Mouse (Mus musculus): ENCODE measurements around the gene Syt12. TPM values are rescaled to one million over a fixed set of nuclear protein-coding genes. Genes with fewer than 3 reads are reported as not detected.

Syt12 gene
- total RNA-seq, 2 experiments from 2014 or later, result 28.5 to 30.3 TPM

DNA sequence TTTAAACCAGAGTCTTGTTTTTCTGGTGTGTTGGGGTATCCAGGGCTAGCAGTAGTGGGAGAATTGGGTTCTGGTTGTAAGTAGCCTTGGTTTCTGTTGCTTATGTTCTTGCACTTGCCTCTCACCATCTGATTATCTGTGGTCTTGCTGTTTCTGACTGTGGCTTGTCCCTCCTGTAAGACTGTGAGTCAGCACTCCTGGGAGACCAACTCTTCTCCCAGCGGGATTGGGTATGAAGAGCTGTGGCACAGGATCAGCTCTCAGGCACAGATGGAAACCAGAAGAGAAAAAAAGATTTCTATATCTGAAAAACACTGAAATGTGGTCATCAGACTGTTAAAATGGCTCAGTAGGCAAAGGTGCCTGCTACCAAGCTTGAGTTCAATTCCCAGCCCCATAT lies 62.6 kb downstream of the Syt12 start:
- DNase-seq (ENCODE audit: low spot score in 2 of 2), result no peak

DNA sequence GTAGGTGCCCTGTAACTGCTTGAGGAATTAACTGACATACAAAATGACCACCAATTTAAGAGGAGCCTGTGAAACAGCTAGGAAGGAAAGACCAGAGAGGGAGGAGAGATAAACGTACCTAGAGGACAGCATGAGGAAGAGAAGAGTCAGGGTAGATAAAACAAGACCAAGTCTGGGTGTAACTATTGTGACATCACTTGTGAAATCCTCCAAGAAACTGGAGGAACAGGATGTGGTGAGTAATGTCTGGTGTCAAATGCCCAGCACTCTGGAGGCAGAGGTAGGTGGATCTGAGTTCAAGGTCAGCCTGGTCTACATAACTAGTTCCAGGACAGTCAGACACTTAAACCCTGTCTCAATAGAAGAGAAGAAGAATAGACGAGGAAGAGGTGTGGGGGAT lies 68.2 kb downstream of the Syt12 start:
- DNase-seq (ENCODE audit: low spot score in 2 of 2), result no peak

DNA sequence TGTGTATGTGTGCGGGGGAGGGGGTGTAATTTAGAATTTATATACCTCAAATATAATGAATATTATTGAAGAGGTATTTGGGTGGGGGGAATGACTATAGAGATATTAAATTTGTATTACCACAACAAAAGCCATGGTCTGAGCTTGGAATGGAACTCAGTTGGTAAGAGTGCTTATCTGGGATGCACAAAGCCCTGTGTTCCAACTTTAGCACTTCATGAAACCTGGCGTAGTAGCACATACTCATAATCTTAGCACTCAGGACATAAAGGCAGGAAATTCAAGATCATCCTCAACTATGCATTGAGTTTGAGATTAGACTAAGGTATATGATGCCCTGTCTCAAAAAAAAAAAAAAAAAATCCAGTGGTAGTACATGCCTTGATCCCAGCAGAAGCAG lies 72.4 kb downstream of the Syt12 start:
- no peak for DNase-seq (ENCODE audit: low spot score in 2 of 2)

- DNase-seq (ENCODE audit: low spot score in 2 of 2), result no peak
Measured at GRCm38 (mm10) chr19:4398959-4399358, 78.3 kb downstream of the Syt12 start.

DNA sequence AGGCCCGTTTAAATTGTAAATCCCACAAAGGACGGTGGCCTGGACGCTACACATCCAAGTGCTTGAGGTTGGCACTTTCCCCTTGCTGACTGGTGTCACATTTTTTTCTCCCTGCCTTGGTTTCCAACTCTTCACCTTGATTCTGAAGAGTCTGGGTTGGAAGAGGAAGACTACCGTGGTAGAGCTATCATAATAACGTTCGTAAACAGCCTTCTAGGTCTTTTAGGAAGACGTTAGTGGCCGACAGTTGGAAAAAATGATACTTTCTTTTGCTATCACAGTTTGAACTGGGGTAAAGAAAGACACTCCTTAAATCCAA lies 78.7 kb downstream of the Syt12 start:
- DNase-seq (ENCODE audit: low spot score in 2 of 2), result no peak

- DNase-seq (ENCODE audit: low spot score in 2 of 2), result peak; percentile 17 to 46
Measured at GRCm38 (mm10) chr19:4397798-4398629, 79.2 kb downstream of the Syt12 start, which contains the start of gene Kdm2a. TSS of gene Kdm2a (minus strand) at chr19:4398285.

DNA sequence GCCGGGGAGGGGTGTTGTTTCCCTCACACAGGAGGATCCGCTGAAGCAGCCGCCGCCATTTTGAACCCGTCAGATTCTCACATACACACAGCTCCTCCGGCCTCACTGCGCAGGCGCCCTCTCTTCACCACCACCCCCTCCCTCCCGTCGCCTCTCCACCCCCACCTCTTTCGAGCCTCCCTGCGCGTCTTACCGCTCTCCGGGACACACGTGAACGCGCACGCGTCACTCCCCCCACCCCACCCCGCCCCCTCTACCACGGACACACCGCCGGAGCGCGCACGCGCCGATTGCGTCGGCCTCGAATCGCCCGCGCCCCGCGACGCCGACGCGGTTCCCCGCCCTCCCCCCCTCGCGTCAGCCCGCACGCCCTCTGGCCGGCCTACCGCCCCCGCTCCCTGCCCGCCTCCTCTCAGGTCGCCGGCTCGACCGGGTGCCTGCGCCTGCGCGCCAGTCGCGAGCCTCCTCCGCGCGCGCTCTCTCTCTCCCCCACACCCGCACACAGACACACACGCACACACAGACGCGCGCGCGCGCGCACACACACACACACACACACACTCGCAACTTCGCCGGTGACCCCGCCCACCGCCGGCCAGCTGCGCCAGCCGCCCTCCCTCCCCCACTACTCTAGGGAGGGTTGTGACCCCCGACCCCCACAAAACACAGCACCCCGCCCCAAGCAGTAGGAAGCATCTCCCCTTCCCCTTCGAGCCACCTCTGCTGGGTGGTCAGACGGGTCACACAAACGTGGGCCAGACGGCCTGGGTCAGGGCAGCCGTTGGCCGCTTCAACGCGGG lies 80.0 kb downstream of the Syt12 start:
- peak; percentile 93 to 96 for DNase-seq (ENCODE audit: low spot score in 2 of 2)

- peak in 1 of 2 experiments; percentile 22 for DNase-seq (ENCODE audit: low spot score in 2 of 2)
Measured at GRCm38 (mm10) chr19:4396081-4396997, 80.9 kb downstream of the Syt12 start.

Other genes with a start within 250 kb of the Syt12 start
- gene Pold4, start 245.5 kb downstream of the Syt12 start, total RNA-seq (2021), result 10 to 100 TPM; 14.4 to 16.5 TPM
- gene Ssh3, start 208.3 kb downstream of the Syt12 start, total RNA-seq (2021), result 10 to 100 TPM; 49.5 to 49.6 TPM
- gene Ankrd13d, start 194.3 kb downstream of the Syt12 start, total RNA-seq (2021), result 10 to 100 TPM; 58.5 to 59.2 TPM
- 100 to 1,000 TPM; 184 to 192 TPM for gene Grk2, start 171.2 kb downstream of the Syt12 start, total RNA-seq (2021)
- gene Kdm2a, start 79.2 kb downstream of the Syt12 start, total RNA-seq (2021), result 10 to 100 TPM; 74.2 to 88.4 TPM
- 1 to 10 TPM; 1.0 to 1.2 TPM for gene Rhod, start 38.0 kb downstream of the Syt12 start, total RNA-seq (2021)
- gene 2010003K11Rik, start 21.1 kb upstream of the Syt12 start, total RNA-seq (2021), result not detected
- 10 to 100 TPM; 66.2 to 67.1 TPM for gene Pcx, start 33.0 kb upstream of the Syt12 start, total RNA-seq (2021)
- gene Lrfn4, start 138.2 kb upstream of the Syt12 start, total RNA-seq (2021), result 10 to 100 TPM; 35.2 to 35.6 TPM
- gene Rce1, start 148.2 kb upstream of the Syt12 start, total RNA-seq (2021), result 10 to 100 TPM; 23.1 to 28.3 TPM
- 1 to 10 TPM; 1.1 to 1.6 TPM for gene Gm960, start 221.2 kb upstream of the Syt12 start, total RNA-seq (2021)
- 100 to 1,000 TPM; 561 to 574 TPM for gene Sptbn2, start 233.7 kb upstream of the Syt12 start, total RNA-seq (2021)